Mouse (Mus musculus): ENCODE measurements at regions not wholly inside any gene's neighbourhood (a gene's known extent, or its start where the extent isn't known, plus 50 kb on each side); places are given as distances from the start of the nearest gene placed in this dataset.

- no peaks in the 10 kb centered on the region for H3K27me3 ChIP-seq
- H3K4me3 ChIP-seq: no peak overlapping the region
- no peak overlapping the region for H3K4me2 ChIP-seq (replicated peaks)
- no peak overlapping the region for H3K27ac ChIP-seq
- no peak for ATAC-seq (ENCODE audit: low FRiP score)
- H3K9ac ChIP-seq: no peak overlapping the region
- H3K36me3 ChIP-seq: no peaks in the 10 kb centered on the region
- peaks cover 4% of the 10 kb centered on the region; the same call in 1 of the 2 replicates for H3K4me1 ChIP-seq
- H3K9me3 ChIP-seq (replicated peaks): peaks cover 4% of the 10 kb centered on the region; the same call in 1 of the 2 replicates
- 95% methylated on average over 2 of the region's 2 CpGs for WGBS
Measured at GRCm38 (mm10) chr10:25619702-25620101, 83.6 kb upstream of the Smlr1 start.

DNA sequence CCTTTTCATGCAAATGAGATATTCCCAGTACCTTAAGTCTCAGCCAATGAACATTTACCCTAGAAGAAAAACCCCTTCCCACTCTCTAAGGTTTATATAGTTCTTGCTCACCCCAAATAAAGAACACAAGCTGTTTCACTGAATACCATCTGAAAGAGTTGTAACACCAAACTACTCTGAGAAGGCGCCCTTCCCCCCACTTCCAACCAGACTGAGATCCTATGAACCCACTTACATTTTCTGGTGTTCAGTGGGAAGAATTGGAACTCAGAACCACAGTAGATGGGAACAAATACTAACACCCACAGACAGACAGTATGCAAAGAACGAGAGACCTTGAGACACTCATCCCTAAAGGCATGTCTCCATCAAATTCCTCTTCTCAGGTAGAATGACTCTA, 65.4 kb upstream of the Smlr1 start:
- Histone ChIP-seq H3K36me3 (no peaks in the 10 kb centered on the region), H3K4me3 (no peak overlapping the region), H3K9ac (no peak overlapping the region), H3K4me1 (no peaks in the 10 kb centered on the region), H3K4me2 (replicated peaks) (no peak overlapping the region), H3K27ac (no peak overlapping the region), H3K27me3 (no peaks in the 10 kb centered on the region), H3K9me3 (replicated peaks) (no peaks in the 10 kb centered on the region)
- no peak for ATAC-seq (ENCODE audit: low FRiP score)
- 91% methylated on average over 2 of the region's 2 CpGs for WGBS

GRCm38 (mm10) chr10:25589316-25589645, 53.2 kb upstream of the Smlr1 start:
- H3K4me2 ChIP-seq (replicated peaks): no peak overlapping the region
- H3K9me3 ChIP-seq (replicated peaks): no peaks in the 10 kb centered on the region
- no peaks in the 10 kb centered on the region for H3K27me3 ChIP-seq
- no peak overlapping the region for H3K4me3 ChIP-seq
- no peaks in the 10 kb centered on the region; the same call in 1 of the 2 replicates for H3K4me1 ChIP-seq
- H3K27ac ChIP-seq: no peak overlapping the region
- no peak overlapping the region for H3K9ac ChIP-seq
- 91% methylated on average over 2 of the region's 2 CpGs for WGBS
- ATAC-seq (ENCODE audit: low FRiP score): no peak
- H3K36me3 ChIP-seq: no peaks in the 10 kb centered on the region

DNA sequence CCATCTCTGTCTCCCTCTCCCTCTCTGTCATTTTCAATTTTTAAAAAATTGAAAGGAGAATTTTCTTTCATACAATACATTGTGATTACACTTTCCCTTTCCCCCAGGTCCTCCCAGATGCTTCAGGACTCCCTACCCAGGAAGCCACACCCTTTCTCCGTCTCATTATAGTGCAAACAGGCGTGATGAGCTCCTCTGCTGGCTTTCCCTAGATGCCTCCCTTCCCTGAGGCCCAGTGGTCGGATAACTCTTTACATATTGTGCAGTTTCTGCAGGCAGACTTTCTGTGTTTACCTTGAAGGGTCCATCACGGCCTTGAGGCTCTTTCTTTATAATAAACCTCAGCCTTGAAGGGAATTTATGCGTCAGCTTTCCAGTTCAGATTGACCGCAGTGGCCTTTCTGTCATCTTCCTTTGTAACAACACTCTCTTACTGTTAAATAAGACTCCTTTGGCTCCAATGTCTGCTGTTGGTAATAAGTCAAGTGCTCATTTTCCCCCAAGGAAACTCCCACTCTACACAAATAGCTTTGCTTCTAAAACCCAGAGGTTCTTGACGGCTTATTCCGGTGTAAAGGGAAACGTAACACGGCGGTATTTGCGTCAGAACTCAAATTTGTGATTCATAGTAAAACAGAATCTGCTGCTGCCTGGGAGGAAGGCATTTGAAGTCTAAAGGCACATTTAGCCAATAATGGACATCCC, 52.7 kb upstream of the Smlr1 start:
- Histone ChIP-seq H3K9me3 (replicated peaks) (no peaks in the 10 kb centered on the region), H3K27me3 (no peaks in the 10 kb centered on the region), H3K4me3 (no peak overlapping the region), H3K27ac (no peak overlapping the region), H3K36me3 (no peaks in the 10 kb centered on the region), H3K4me1 (no peaks in the 10 kb centered on the region; the same call in 1 of the 2 replicates), H3K4me2 (replicated peaks) (no peak overlapping the region), H3K9ac (no peak overlapping the region)
- 80% methylated on average over 12 of the region's 12 CpGs for WGBS
- no peak for ATAC-seq (ENCODE audit: low FRiP score)
